Mouse (Mus musculus) G1E (cell line): Measurements from ENCODE around the gene Polr2e.

ENCODE experiments used
- CTCF ChIP-seq: IDR thresholded peaks from 2 replicates; pipeline ENCODE4 v1.5.1; 2012; ENCODE audit warnings: low read depth, low read length, inconsistent platforms, mixed read lengths
- GATA1 ChIP-seq: IDR thresholded peaks from 2 replicates; pipeline ENCODE4 v1.6.1; 2012; ENCODE audit warnings: borderline replicate concordance, low read length, inconsistent platforms, mixed read lengths
- POLR2AphosphoS5 ChIP-seq: IDR thresholded peaks from 2 replicates; pipeline ENCODE4 v1.6.1; 2012; ENCODE audit warnings: low read depth, low read length, inconsistent platforms; ENCODE audit not compliant: insufficient replicate concordance

GRCm38 (mm10) chr10:80025889-80026288 lies 13.7 kb downstream of the Polr2e start:
- TF ChIP-seq GATA1 (no peak), CTCF (no peak), POLR2AphosphoS5 (0 out of 2 replicates have a peak, but pooled peaks have one; percentile 21)
